Mouse (Mus musculus) megakaryocyte, embryonic 14.5 days (primary cell): Measurements from ENCODE around the gene Poc1a.

Experiments used
- FLI1 ChIP-seq: IDR thresholded peaks from 2 replicates; pipeline ENCODE4 v1.6.1; 2012; ENCODE audit warnings: low read length, inconsistent platforms, mixed read lengths
- GATA1 ChIP-seq: IDR thresholded peaks from 3 replicates; pipeline ENCODE4 v1.6.1; 2012; ENCODE audit warnings: mixed read lengths, low read length, inconsistent platforms, borderline replicate concordance

GRCm38 (mm10) chr9:106372431-106373412 is 91.9 kb downstream of the Poc1a start:
- TF ChIP-seq FLI1 = no peak
- TF ChIP-seq GATA1 = no peak
